Mouse (Mus musculus): ENCODE measurements at regions not wholly inside any gene's neighbourhood (a gene's known extent, or its start where the extent isn't known, plus 50 kb on each side); places are given as distances from the start of the nearest gene placed in this dataset.

GRCm38 (mm10) chr3:56590071-56590470, 406.6 kb upstream of the Nbea start:
- peak; percentile 8 to 36 for DNase-seq (ENCODE audit: low spot score in 2 of 2)

DNA sequence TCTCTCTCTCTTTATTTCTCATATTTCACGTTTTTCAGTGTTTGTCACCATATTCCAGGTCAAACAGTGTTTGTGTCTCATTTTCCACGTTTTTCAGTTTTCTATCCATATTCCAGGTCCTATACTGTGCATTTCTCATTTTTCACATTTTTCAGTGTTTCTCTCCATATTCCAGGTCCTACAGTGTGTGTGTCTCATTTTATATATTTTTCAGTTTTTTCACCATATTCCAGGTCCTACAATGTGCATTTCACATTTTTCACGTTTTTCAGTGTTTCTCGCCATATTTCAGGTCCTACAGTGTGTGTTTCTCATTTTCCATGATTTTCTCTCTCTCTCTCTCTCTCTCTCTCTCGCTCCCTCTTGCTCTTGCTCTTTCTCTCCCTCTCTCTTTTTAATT, 391.9 kb upstream of the Nbea start:
- DNase-seq (ENCODE audit: low spot score in 2 of 2) = no peak

DNA sequence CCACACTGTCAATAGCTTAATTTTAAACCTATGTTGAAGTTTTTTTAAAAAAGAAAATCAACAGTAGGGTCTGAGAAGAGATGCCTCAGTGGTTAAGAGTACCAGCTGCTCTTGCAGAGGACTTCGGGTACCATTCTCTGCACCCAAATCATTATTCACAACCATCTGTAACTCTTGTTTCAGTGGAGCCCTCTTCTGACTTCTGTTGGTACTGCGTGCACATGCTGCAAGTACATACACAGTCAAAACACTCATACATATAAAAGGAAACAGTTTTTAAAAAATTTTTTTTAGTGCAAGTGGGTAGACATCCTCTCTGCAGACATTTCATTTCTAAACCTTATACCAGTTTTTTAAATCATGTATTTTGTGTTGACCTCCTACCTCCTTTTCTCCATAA, 352.7 kb upstream of the Nbea start:
- no peak for DNase-seq (ENCODE audit: low spot score in 2 of 2)

- no peak for DNase-seq (ENCODE audit: low spot score in 2 of 2)
These were observed 320.9 kb upstream of the Nbea start for GRCm38 (mm10) chr3:56504445-56504844.

GRCm38 (mm10) chr3:56499301-56499700, 315.8 kb upstream of the Nbea start:
- no peak for DNase-seq (ENCODE audit: low spot score in 2 of 2)

GRCm38 (mm10) chr3:56493937-56494336, 310.4 kb upstream of the Nbea start:
- no peak for DNase-seq (ENCODE audit: low spot score in 2 of 2)

DNA sequence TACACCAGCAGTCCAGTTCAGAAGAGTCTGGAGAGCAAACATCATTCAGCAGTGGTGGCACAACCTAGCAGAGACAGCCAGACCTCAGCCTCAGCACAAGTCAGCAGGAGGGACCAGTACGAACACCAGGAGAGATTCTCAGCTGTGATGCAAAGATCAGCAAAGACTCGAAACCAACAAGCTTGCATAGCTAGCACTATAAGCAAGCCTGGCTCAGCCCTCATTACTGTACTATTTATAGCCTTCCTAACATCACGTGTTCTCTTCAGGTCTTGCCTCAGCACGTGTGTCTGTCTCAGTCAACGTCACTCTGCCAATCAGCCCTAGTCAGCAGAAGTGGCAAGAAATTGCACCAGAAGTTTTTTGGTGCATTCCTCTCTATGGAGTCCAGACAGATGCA, 305.7 kb upstream of the Nbea start:
- no peak for DNase-seq (ENCODE audit: low spot score in 2 of 2)

DNA sequence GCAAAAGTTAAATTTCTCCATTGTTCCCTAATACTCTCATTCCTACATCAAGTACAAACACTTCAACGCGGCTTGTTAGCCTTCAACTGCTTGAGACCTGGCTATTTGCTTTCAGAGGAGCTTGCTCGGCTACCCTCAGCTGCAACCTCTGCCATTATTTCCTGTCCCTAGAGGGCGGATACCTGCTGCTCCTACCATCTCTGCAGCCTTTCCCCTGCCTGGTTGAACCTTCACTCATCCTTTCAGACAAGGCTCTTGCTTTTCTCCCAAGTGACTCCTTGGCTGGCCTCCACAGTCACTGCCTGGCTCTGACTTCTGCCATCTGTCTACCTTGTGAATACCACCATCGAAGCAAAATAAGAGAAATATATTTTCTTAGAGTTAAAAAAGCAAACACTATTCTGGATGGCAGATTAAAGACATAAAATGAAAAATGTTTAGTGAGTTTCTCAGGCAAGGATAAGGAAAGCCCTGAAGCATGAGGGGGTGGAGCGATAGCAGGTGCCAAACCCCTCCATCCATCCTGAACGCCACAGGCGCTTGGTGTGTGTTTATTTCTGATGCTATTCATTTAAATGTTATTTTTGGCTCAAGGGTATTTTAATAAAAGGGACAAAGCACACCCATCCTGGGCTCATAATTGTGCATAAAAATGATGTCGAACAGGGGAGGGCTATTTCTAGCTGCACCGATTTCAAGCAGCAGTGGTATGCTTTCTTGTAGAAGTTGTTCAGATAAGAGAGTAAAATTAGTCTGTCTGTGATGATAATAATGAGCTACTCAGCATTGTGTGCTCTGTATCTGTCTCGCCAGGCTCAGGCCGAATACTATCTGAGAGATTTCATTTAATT, 302.3 kb upstream of the Nbea start:
- peak; percentile 12 to 16 for DNase-seq (ENCODE audit: low spot score in 2 of 2)

GRCm38 (mm10) chr3:56484096-56484495, 300.6 kb upstream of the Nbea start:
- DNase-seq (ENCODE audit: low spot score in 2 of 2) = no peak

GRCm38 (mm10) chr3:56483370-56483769, 299.9 kb upstream of the Nbea start:
- no peak for DNase-seq (ENCODE audit: low spot score in 2 of 2)

- no peak for DNase-seq (ENCODE audit: low spot score in 2 of 2)
These were observed 296.0 kb upstream of the Nbea start for GRCm38 (mm10) chr3:56479529-56479928.

DNA sequence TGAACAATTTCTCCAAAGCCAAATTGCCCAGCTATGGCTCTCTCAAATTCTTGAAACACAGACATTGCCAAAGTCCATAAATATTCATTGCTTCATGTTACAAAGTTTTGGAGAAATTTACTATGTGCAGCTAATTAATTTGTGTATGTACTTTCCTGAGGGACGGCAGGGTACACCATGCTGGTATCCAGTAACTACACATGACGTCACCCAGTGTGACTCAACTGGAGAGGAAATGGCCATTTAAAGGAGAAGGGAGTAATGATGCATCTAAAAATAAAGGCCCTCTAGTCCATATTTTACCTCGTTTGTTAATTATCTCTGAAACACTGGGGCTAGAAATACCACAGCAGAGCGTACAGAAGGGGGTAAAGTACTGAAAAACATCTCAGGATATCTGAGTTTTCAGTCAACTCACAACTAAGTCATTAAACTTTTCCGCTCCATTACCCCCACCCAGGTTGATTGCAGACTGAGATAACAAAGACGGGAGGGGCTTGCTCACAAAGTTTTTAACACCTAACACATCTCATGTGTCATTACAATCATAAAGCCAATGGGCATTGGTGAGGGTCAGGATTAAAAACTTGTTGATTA, 295.1 kb upstream of the Nbea start:
- DNase-seq (ENCODE audit: low spot score in 2 of 2) = no peak

- peak; percentile 35 to 72 for DNase-seq (ENCODE audit: low spot score in 2 of 2)
These were observed 292.3 kb upstream of the Nbea start for GRCm38 (mm10) chr3:56475529-56476527.

DNA sequence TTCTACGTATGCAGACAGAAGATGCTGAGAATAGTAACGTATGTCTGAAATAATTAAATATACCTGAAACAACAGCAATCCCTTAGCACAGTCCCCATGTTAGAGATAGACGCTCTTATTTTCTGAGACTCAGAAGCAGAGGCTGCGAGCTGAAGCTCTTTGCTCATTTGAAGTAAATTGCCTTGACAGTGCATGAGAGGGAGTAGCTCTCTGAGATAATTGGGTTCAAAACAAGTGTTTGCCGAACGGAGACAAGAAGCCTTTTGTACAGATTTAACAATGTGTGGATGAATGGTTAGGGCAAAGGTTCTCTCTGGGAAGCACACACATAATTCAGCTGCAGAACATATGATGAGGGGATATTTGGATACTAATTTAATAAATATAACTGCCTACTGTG, 289.1 kb upstream of the Nbea start:
- no peak for DNase-seq (ENCODE audit: low spot score in 2 of 2)

GRCm38 (mm10) chr3:56471823-56472222, 288.3 kb upstream of the Nbea start:
- DNase-seq (ENCODE audit: low spot score in 2 of 2) = no peak

GRCm38 (mm10) chr3:56471185-56471584, 287.7 kb upstream of the Nbea start:
- DNase-seq (ENCODE audit: low spot score in 2 of 2) = no peak

- no peak for DNase-seq (ENCODE audit: low spot score in 2 of 2)
These were observed 274.1 kb upstream of the Nbea start for GRCm38 (mm10) chr3:56457625-56458024.

DNA sequence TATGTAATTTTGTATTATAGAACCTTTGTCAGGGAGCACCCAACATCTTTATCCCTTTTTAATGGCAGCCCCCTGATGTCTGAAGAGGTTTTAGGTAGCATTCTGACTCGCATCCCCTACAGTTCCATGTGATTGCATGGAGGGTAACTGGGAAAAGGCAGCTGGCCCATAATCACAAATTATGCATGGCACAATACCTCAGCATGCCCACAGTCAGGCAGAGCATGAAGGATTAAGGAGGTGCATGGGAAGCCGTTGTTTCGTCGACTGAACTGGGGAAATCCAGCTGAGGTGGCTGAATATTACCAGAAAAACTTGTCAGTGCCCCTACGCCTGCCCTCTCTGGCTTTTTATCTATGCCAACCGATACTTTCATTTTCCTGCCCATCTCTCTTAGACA, 272.8 kb upstream of the Nbea start:
- no peak for DNase-seq (ENCODE audit: low spot score in 2 of 2)

GRCm38 (mm10) chr3:56438900-56439299, 255.4 kb upstream of the Nbea start:
- DNase-seq (ENCODE audit: low spot score in 2 of 2) = no peak

- no peak for DNase-seq (ENCODE audit: low spot score in 2 of 2)
These were observed 254.7 kb upstream of the Nbea start for GRCm38 (mm10) chr3:56438020-56438747.

DNA sequence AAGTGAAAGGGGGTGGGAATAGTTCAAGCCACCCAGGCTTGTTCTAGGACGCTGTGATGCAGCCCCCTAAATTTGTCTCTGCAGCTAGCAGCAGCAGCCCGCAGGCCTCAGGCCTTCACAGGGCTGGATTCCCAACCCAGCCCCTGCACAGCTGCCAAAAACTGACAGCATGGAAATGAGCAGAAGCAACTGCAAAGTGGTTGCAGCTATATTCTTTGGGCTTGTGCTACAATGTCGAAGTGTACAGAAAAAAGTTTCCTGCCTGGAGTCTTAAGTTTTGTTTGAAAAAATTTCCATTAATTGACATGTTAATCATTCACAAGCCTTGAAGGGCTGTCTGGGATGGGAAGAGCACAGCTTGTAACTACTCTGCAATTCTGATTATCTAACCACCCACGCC, 253.6 kb upstream of the Nbea start:
- peak in 1 of 2 experiments; percentile 17 for DNase-seq (ENCODE audit: low spot score in 2 of 2)

- no peak for DNase-seq (ENCODE audit: low spot score in 2 of 2)
These were observed 250.0 kb upstream of the Nbea start for GRCm38 (mm10) chr3:56433495-56433894.
